Mouse (Mus musculus) myocyte (in vitro differentiated cells): ENCODE data around the gene Ces1a.

Experiments used
- CEBPB ChIP-seq: IDR thresholded peaks from 2 replicates; pipeline ENCODE4 v1.6.1; 2011; ENCODE audit warnings: mild to moderate bottlenecking, moderate library complexity; ENCODE audit not compliant: poor library complexity, insufficient read depth, severe bottlenecking
- E2F4 ChIP-seq: IDR thresholded peaks from one replicate; pipeline ENCODE4 v1.6.1; 2011; ENCODE audit warnings: mild to moderate bottlenecking, control low read depth, moderate library complexity; ENCODE audit not compliant: insufficient read depth
- MAX ChIP-seq: IDR thresholded peaks from one replicate; pipeline ENCODE4 v1.6.1; 2011; ENCODE audit warnings: low read depth, mild to moderate bottlenecking, control low read depth
- MYOG ChIP-seq, 3 experiments: IDR thresholded peaks; one replicate each; pipeline ENCODE4 v1.6.1; 2011; ENCODE audit warnings: control low read depth in 2 of 3, low read depth in 2 of 3, mild to moderate bottlenecking in 2 of 3; ENCODE audit not compliant: insufficient read length in 2 of 3, control insufficient read depth in 1 of 3, insufficient read depth in 1 of 3
- POLR2A ChIP-seq: IDR thresholded peaks from one replicate; pipeline ENCODE4 v1.6.1; 2011; ENCODE audit warnings: low read depth, mild to moderate bottlenecking, control low read depth, moderate library complexity; ENCODE audit not compliant: insufficient read length
- POLR2AphosphoS2 ChIP-seq: IDR thresholded peaks from one replicate; pipeline ENCODE4 v1.6.1; 2011; ENCODE audit warnings: low read depth, control low read depth; ENCODE audit not compliant: insufficient read length
- TCF12 ChIP-seq: IDR thresholded peaks from one replicate; pipeline ENCODE4 v1.6.1; 2011; ENCODE audit warnings: mild to moderate bottlenecking, control low read depth; ENCODE audit not compliant: poor library complexity, insufficient read depth, severe bottlenecking
- TCF3 ChIP-seq: IDR thresholded peaks from one replicate; pipeline ENCODE4 v1.6.1; 2011; ENCODE audit warnings: low read depth, control low read depth; ENCODE audit not compliant: insufficient read length
- USF1 ChIP-seq: IDR thresholded peaks from one replicate; pipeline ENCODE4 v1.6.1; 2011; ENCODE audit warnings: low read depth, mild to moderate bottlenecking, control low read depth, moderate library complexity

DNA sequence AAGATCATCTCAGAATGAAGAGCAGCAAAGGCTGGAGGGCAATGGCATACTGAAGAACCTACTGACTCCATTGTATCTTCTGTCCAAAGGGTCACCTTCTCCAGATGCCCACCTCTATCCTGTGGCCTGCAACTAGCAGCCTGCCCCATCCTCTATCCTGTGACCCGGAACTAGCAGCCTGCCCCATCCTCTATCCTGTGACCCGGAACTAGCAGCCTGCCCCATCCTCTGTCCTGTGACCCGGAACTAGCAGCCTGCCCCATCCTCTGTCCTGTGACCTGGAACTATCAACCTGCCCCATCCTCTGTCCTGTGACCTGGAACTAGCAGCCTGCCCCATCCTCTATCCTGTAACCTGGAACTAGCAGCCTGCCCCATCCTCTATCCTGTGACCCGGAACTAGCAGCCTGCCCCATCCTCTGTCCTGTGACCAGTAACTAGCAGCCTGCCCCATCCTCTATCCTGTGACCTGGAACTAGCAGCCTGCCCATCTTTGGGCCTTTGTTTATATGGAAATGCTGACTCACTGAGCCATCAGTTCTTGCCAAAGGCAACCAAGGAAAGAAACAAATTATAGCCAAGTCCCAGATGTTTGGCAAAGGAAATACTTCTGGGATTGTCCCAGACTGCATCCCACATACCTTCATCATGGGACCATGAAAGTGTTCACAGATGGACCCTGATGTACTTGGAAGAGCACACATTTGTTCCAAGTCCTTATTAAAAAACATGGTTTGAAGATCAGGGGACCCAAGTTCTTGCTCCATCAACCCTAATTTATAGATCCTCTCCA is 7.0 kb downstream of the Ces1a start:
- TF ChIP-seq POLR2A (no peak), USF1 (no peak), POLR2AphosphoS2 (no peak), CEBPB (no peak), E2F4 (no peak), MYOG (IDR thresholded peaks at IDR 0.05; ENCODE audit: control insufficient read depth in 1 of 3, insufficient read depth in 1 of 3, insufficient read length in 2 of 3, low read depth in 2 of 3) (no peak), MAX (no peak), TCF12 (no peak), TCF3 (no peak)
